Mouse (Mus musculus) colon, adult 2 months (tissue): ENCODE results near the gene Ccdc65. TPM values are rescaled to one million over a fixed set of nuclear protein-coding genes. Genes with fewer than 3 reads are reported as not detected.

Source experiments
- polyA plus RNA-seq: library from polyadenylated mRNA; depleted of rRNA; stranded (reverse); fragments of >200 nt; gene quantifications from 2 replicates; pipeline ENCODE4 v1.2.3, GENCODE M21; 2012; rRNA removed

The Ccdc65 gene
- polyA plus RNA-seq = 0.22 and 0.43 TPM in 2 replicates

GRCm38 (mm10) chr15:98707766-98708372 lies at the start of gene Ccdc65:
Gene Ccdc65 (plus strand): TSS chr15:98708207.

DNA sequence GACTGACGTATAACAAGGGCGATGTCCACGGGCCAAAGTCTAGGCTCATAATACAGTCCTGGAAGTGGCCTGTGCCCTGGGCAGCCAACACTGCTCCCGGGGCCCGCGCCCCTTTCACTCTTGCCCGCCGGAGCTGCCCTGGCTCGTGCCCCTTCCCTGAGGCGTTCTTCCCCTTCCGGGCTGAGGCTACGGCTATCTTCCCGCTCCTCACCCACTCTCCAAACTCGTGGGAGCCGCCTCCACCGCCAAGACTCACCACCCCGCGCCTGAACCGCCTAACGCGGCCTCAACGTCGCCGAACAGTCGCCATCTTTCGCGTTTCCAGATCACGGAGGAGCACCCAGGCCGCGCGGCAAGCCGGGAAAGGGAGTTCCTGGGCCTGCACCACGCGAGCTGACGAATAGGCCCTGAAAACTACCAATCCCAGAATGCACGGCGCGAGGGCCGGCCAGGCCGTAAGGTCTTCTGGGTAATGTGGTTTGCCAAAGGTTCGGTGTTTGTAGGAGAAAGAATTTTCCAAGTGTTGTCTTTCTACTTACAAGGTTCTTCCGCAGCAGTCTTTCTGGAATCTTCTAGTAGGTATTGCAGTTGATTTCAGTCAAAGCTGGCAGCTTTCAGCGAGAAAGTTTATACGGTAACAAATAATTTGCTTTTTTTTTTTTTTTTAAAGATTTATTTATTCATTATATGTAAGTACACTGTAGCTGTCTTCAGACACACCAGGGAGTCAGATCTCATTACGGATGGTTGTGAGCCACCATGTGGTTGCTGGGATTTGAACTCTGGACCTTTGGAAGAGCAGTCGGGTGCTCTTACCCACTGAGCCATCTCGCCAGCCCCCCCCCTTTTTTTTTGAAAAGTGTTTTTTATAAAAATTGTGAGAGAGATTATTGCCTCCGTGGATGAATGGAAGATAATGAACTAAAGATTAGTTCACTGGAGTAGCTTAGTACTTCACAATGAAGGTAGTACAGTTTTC lies 45.2 kb upstream of the Ccdc65 start, which contains the start of gene Ddx23:
Ddx23 (minus strand) TSS at position 328 of the 979 bp plus-strand sequence.

DNA sequence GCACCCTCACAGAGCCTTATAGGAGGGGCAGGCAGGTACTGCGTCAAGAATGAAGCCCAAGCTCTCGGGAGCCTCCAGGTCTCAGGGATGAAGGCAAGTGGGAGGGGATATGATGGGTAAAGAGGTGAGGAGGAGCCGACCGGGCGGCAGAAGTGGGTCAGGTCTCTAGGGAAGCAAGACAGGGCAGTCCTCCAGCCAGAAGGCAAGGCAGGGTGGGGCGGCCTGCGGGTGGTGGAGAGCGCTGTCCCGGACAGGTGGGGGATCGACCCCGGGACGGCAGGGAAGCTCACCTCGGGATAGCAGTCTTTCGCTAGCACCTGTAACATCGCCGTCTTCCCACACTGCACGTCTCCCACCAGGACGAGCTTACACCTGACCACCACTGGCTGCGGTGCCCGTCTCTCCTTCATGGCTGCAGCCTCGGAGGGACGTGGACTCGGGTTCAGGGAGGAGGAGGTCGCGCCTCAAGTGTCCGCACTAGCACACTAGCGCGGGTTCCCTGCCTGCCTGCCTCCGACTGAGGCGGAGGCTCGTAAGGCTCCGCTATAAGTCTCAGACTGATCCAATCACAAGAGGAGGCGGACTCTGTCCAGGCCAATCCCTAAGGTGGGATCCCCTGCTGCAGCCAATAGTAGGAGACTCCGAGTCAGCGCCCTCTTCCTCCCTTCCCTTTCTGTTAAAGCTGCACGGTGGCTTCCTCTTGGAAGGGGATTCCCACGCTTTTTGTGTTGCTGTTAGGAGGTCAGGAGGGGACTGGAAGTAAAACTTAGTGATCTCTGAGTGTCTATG lies 30.9 kb upstream of the Ccdc65 start, which contains the start of gene Rnd1:
Rnd1 (minus strand) TSS at position 522 of the 789 bp plus-strand sequence.

GRCm38 (mm10) chr15:98727443-98728321 lies 19.7 kb downstream of the Ccdc65 start, which contains the start of gene Fkbp11:
Gene Fkbp11 (minus strand): TSS chr15:98728198.

DNA sequence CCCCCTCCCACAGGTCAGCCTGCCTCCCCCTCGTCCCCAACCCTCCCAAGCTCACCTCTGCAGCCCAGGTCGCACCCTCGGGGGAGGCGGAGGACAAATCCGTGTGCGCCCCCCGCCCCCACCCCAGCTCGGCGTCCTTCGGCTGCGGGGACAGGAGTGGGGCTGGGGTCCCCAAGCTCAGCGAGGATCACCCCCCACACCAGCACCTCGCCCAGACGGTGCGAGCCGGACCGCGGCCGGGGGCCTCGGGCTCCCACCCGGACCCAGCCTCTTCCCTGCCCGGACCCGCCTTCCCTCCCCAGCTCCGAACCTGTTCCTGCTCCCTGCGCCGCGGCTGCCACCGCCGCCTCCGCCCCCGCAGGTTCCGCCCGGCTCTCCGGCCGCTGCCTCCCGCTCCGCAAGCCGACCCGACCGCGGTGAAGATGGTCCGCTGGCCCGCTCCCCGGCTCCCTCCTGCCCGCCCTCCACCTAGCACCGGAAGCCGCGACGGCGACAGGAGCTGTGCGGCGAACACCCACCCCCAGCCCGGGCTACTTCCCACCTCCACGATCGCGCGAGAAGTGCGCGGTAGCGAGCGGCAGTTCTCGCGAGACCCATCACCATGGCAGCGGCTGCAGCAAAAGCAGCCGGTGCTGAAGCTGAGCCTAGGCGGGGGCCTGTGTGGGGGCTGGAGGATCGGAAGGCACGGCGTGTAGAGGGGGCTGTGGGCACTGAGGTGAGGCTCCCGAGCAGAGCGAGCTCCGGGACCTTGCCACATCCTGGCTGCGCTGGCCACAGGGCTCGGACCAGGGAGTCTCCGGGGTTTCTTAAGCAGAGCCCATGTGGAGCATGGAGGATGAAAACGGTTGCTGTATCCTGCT lies 54.9 kb downstream of the Ccdc65 start, which contains the start of gene Arf3:
Arf3 (minus strand) TSS at position 545 of the 860 bp plus-strand sequence.

Other genes with a start within 250 kb of the Ccdc65 start
- not detected in 2 replicates for gene OR5BS1P, start 238.3 kb upstream of the Ccdc65 start, polyA plus RNA-seq
- gene Lalba, start 225.5 kb upstream of the Ccdc65 start, polyA plus RNA-seq = not detected in 2 replicates
- not detected in 2 replicates for gene Olfr279, start 215.8 kb upstream of the Ccdc65 start, polyA plus RNA-seq
- gene Kansl2, start 173.9 kb upstream of the Ccdc65 start, polyA plus RNA-seq = 23.5 and 24.8 TPM in 2 replicates
- 6.0 and 6.3 TPM in 2 replicates for gene Ccnt1, start 137.3 kb upstream of the Ccdc65 start, polyA plus RNA-seq
- 0.43 TPM in 1 of 2 replicates, not detected in the other for gene 4930415O20Rik, start 137.2 kb upstream of the Ccdc65 start, polyA plus RNA-seq
- gene Adcy6, start 98.1 kb upstream of the Ccdc65 start, polyA plus RNA-seq = 189 and 211 TPM in 2 replicates
- gene Cacnb3, start 77.4 kb upstream of the Ccdc65 start, polyA plus RNA-seq = 96.4 and 107 TPM in 2 replicates
- 29.0 and 31.4 TPM in 2 replicates for gene Ddx23, start 45.3 kb upstream of the Ccdc65 start, polyA plus RNA-seq
- gene Rnd1, start 30.7 kb upstream of the Ccdc65 start, polyA plus RNA-seq = 1.2 and 2.3 TPM in 2 replicates
- 26.7 and 49.8 TPM in 2 replicates for gene Fkbp11, start 20.0 kb downstream of the Ccdc65 start, polyA plus RNA-seq
- gene Arf3, start 55.0 kb downstream of the Ccdc65 start, polyA plus RNA-seq = 75.8 and 94.5 TPM in 2 replicates
- 0.30 and 0.65 TPM in 2 replicates for gene Wnt10b, start 69.9 kb downstream of the Ccdc65 start, polyA plus RNA-seq
- gene Wnt1, start 81.7 kb downstream of the Ccdc65 start, polyA plus RNA-seq = 0.07 TPM in 1 of 2 replicates, not detected in the other
- not detected in 2 replicates for gene Ddn, start 101.3 kb downstream of the Ccdc65 start, polyA plus RNA-seq
- 45.2 and 50.3 TPM in 2 replicates for gene Prkag1, start 123.3 kb downstream of the Ccdc65 start, polyA plus RNA-seq
- gene Kmt2d, start 163.0 kb downstream of the Ccdc65 start, polyA plus RNA-seq = 23.9 and 26.7 TPM in 2 replicates
- 1.9 and 2.1 TPM in 2 replicates for gene Rhebl1, start 186.3 kb downstream of the Ccdc65 start, polyA plus RNA-seq
- 0.72 and 0.93 TPM in 2 replicates for gene Dhh, start 190.3 kb downstream of the Ccdc65 start, polyA plus RNA-seq
- 56.6 and 93.6 TPM in 2 replicates for gene Lmbr1l, start 210.0 kb downstream of the Ccdc65 start, polyA plus RNA-seq
- 551 and 757 TPM in 2 replicates for gene Tuba1b, start 226.4 kb downstream of the Ccdc65 start, polyA plus RNA-seq
- gene Gm49450, start 245.3 kb downstream of the Ccdc65 start, polyA plus RNA-seq = 98.4 and 128 TPM in 2 replicates
- gene Tuba1a, start 245.5 kb downstream of the Ccdc65 start, polyA plus RNA-seq = 192 and 198 TPM in 2 replicates